Mouse (Mus musculus): ENCODE data around the gene Kcnt2. TPM values are rescaled to one million over a fixed set of nuclear protein-coding genes. Genes with fewer than 3 reads are reported as not detected.

The Kcnt2 gene
- total RNA-seq (2023) = not detected

DNA sequence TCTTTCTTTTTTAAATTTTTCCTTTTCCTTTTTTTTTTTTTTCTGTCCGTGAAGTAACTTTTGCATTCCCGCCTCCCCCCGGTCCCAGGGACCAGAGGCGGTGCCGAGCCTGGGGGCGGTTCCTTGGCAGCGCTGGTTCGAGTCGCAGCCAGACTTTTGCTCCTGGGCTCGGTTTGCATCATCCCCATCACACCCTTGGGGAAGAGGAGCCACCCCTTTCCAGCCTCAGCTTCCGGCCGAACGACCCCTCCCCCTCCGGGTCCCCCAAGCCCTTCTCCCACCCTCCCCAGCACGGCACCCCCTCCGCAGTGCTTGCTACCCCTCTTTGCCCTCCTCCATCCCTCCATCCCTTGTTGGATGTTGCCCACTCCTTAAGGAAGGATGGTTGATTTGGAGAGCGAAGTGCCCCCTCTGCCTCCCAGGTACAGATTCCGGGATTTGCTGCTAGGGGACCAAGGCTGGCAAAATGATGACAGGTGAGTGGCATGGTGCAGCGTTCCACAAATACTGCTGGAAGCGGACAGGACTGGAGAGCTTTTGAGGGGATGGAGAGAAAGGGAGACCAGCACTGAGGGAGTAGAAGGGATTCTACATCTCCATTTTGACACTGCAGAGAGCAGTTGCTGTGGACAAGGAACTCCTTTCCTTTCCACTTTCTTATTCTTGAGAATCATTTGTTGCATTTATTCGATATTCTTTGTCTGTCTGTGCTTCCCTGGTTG lies at the start of gene Kcnt2:
Gene Kcnt2, plus strand, starts transcription at position 283 of the 722 bp plus-strand sequence.

Other genes with a start within 250 kb of the Kcnt2 start
- gene Cfh, start 62.4 kb upstream of the Kcnt2 start, total RNA-seq (2023) = not detected

All from CD4-positive naive resting alpha-beta T cell, adult 76 days (primary cell).